Mouse (Mus musculus) limb, embryonic 15.5 days (tissue): ENCODE data around the gene Gm6034. TPM values are rescaled to one million over a fixed set of nuclear protein-coding genes. Genes with fewer than 3 reads are reported as not detected.
"Not testable (repeated sequence)": the region's sequence is repeated elsewhere in the genome, so short reads cannot be mapped to it uniquely, and the experiment has no call there.

Experiments
- ATAC-seq: fragments of 200-750 bp; cut with Nextera tagmentation; 2 replicates; pipeline ENCODE4 v1.8.0; 2017; ENCODE audit warnings: low read depth, moderate TSS enrichment; ENCODE audit not compliant: insufficient number of reproducible peaks, low FRiP score, low TSS enrichment
- H3K27ac ChIP-seq: fragments of 300-500 bp; sonication (generic); 2 replicates; pipeline ENCODE4 v1.5.1; 2015; ENCODE audit warnings: moderate library complexity, mild to moderate bottlenecking, inconsistent platforms
- H3K27me3 ChIP-seq: fragments of 300-500 bp; sonication (generic); 2 replicates; pipeline ENCODE4 v1.6.1; 2015; ENCODE audit warnings: inconsistent platforms
- H3K36me3 ChIP-seq: fragments of 300-500 bp; sonication (generic); 2 replicates; pipeline ENCODE4 v1.6.1; 2015; ENCODE audit warnings: inconsistent platforms
- H3K4me1 ChIP-seq: fragments of 300-500 bp; sonication (generic); 2 replicates; pipeline ENCODE4 v1.6.1; 2015; ENCODE audit warnings: inconsistent platforms
- H3K4me2 ChIP-seq: fragments of 300-500 bp; sonication (generic); 2 replicates; pipeline ENCODE4 v1.6.1; 2015; ENCODE audit warnings: mild to moderate bottlenecking, inconsistent platforms
- H3K4me3 ChIP-seq: fragments of 300-500 bp; sonication (generic); 2 replicates; pipeline ENCODE4 v1.5.1; 2015; ENCODE audit warnings: mild to moderate bottlenecking, inconsistent platforms
- H3K9ac ChIP-seq: fragments of 300-500 bp; sonication (generic); 2 replicates; pipeline ENCODE4 v1.6.1; 2015; ENCODE audit warnings: inconsistent platforms
- H3K9me3 ChIP-seq: fragments of 300-500 bp; sonication (generic); 2 replicates; pipeline ENCODE4 v1.6.1; 2016; ENCODE audit warnings: inconsistent platforms
- WGBS: fragments of 180-500 bp; shearing (Covaris S2); methylation state at CpG from one replicate; pipeline ENCODE4 v1.1.7; 2015; 5-methylcytosine and 5-hydroxymethylcytosine counted together
- polyA plus RNA-seq: library from polyadenylated mRNA; unstranded; fragments of >200 nt; fragmentation: Nextera tagmentation; extraction: Ambion mirVana; gene quantifications from 2 replicates; pipeline ENCODE4 v1.2.1, GENCODE M21; 2015

Gene Gm6034
- polyA plus RNA-seq, 1 experiment from 2014 or later, result not detected

- Histone ChIP-seq H3K9ac (no peak overlapping the region), H3K36me3 (peaks cover 3% of the 10 kb centered on the region; the same call in 1 of the 2 replicates), H3K4me3 (no peak overlapping the region), H3K27ac (no peak overlapping the region), H3K9me3 (no peaks in the 10 kb centered on the region), H3K4me2 (no peak overlapping the region), H3K27me3 (no peaks in the 10 kb centered on the region), H3K4me1 (0 out of 2 replicates have a peak, but pooled peaks cover 6% of the 10 kb centered on the region)
- ATAC-seq, result no peak
- 93% methylated on average over 6 of the region's 6 CpGs for WGBS
Observed at GRCm38 (mm10) chr17:36001966-36002365, 40.8 kb upstream of the Gm6034 start.

DNA sequence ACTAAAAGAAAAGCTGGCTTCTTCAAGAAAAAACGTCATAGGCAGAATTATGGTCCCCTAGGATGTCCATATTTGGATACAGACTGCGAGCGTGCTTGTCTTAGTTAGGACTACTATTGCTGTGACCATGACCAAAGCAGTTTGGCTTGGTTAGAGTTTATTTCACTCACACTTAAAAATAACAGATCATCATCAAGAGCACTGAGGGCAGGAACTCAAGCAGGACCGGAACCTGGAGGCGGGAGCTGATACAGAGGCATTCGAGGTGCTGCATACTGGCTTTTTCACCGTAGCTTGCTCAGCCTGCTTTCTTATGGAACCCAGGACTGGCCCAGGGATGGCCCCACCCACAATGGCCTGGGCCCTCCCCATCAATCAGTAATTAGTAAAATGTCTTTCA is 39.4 kb upstream of the Gm6034 start:
- Histone ChIP-seq H3K9me3 (no peaks in the 10 kb centered on the region), H3K4me1 (no peaks in the 10 kb centered on the region), H3K27me3 (no peaks in the 10 kb centered on the region), H3K27ac (no peak overlapping the region), H3K9ac (no peak overlapping the region), H3K4me2 (no peak overlapping the region), H3K4me3 (no peak overlapping the region), H3K36me3 (peaks cover 3% of the 10 kb centered on the region; the same call in 1 of the 2 replicates)
- ATAC-seq, result no peak
- 96% methylated on average over 7 of the region's 7 CpGs for WGBS

GRCm38 (mm10) chr17:36004409-36004808 is 38.4 kb upstream of the Gm6034 start:
- H3K36me3 ChIP-seq, H3K27ac ChIP-seq, ATAC-seq, H3K9me3 ChIP-seq, H3K4me1 ChIP-seq, H3K9ac ChIP-seq, H3K4me2 ChIP-seq, H3K27me3 ChIP-seq, H3K4me3 ChIP-seq: not testable (repeated sequence)
- WGBS, result 91% methylated on average over 7 of the region's 7 CpGs

DNA sequence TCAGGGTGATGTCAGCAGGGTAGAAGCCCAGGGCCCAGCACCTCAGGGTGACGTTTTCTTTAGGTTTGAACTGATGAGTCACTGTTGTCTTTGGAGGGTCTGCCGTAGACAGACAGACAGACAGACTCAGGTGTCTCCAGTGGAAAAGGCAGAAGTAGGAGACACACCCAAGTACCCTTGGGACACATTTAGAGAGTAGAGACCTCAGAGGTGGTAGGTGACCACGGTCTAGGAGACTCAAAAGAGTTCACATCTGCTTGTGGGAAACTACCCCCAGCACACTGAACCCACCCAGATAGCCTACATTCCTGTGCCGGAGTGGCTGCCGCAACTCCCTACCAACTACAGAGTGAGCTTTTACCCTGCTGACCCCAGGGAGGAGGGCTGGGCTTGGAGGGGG is 27.8 kb upstream of the Gm6034 start:
- no peaks in the 10 kb centered on the region for H3K27me3 ChIP-seq
- no peak overlapping the region for H3K9ac ChIP-seq
- H3K9me3 ChIP-seq, result no peaks in the 10 kb centered on the region
- H3K4me1 ChIP-seq, result no peaks in the 10 kb centered on the region
- H3K4me2 ChIP-seq, result no peak overlapping the region
- no peak overlapping the region for H3K4me3 ChIP-seq
- peaks cover 17% of the 10 kb centered on the region for H3K36me3 ChIP-seq
- no peak for ATAC-seq
- WGBS, result 90% methylated on average over 5 of the region's 5 CpGs
- no peak overlapping the region for H3K27ac ChIP-seq

GRCm38 (mm10) chr17:36017046-36017445 is 25.7 kb upstream of the Gm6034 start:
- Histone ChIP-seq H3K4me2 (no peak overlapping the region), H3K9ac (no peak overlapping the region), H3K4me3 (no peak overlapping the region), H3K27me3 (no peaks in the 10 kb centered on the region), H3K4me1 (no peaks in the 10 kb centered on the region), H3K27ac (no peak overlapping the region), H3K36me3 (peaks cover 17% of the 10 kb centered on the region), H3K9me3 (no peaks in the 10 kb centered on the region)
- no peak for ATAC-seq
- 87% methylated on average over 5 of the region's 5 CpGs for WGBS

GRCm38 (mm10) chr17:36018979-36019378 is 23.8 kb upstream of the Gm6034 start:
- Histone ChIP-seq H3K9ac (no peak overlapping the region), H3K4me1 (peaks cover 6% of the 10 kb centered on the region), H3K27me3 (no peaks in the 10 kb centered on the region), H3K4me3 (no peak overlapping the region), H3K9me3 (no peaks in the 10 kb centered on the region), H3K36me3 (peaks cover 17% of the 10 kb centered on the region), H3K4me2 (no peak overlapping the region), H3K27ac (no peak overlapping the region)
- ATAC-seq, result no peak
- WGBS, result 70% methylated on average over 2 of the region's 2 CpGs

DNA sequence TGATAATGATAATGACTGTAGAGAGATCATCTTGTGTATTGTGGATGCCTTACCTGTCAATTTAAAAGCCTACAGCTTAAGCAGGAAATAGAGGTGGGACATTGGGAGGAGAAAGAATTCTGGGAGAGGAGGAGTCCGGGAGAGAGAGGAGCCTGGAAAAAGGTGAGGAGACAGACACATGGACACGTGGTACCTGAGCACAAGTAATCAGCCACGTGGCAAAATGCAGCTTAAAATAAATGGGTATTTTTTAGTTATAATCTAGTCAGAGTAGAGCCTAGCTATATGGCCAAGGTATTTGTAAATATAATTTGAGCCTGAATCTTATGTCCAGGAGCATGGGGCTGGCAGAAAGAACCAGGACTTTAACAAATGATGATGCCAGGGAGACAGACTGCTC is 23.2 kb upstream of the Gm6034 start:
- no peak for ATAC-seq
- H3K27ac ChIP-seq, result no peak overlapping the region

GRCm38 (mm10) chr17:36020191-36021073 is 22.3 kb upstream of the Gm6034 start, which contains the start of gene H2-T24:
TSS of gene H2-T24 (minus strand) at chr17:36020560.
- no peaks in the 10 kb centered on the region for H3K27me3 ChIP-seq
- 37% methylated on average over 15 of the region's 15 CpGs for WGBS
- H3K4me1 ChIP-seq, result peaks cover 10% of the 10 kb centered on the region
- peaks cover 3% of the 10 kb centered on the region for H3K36me3 ChIP-seq
- H3K4me3 ChIP-seq, result peak within 1 kb of the TSS; percentile 10; the same call in 1 of the 2 replicates
- no peak within 1 kb of the TSS for H3K9ac ChIP-seq
- no peak for ATAC-seq
- peak within 1 kb of the TSS; percentile 33; the same call in 1 of the 2 replicates for H3K27ac ChIP-seq
- H3K9me3 ChIP-seq, result no peaks in the 10 kb centered on the region
- H3K4me2 ChIP-seq, result 0 out of 2 replicates have a peak within 1 kb of the TSS, but pooled peaks have one; percentile 19

More for the DNA sequence above, 23.2 kb upstream of the Gm6034 start:
- Histone ChIP-seq H3K9ac (no peak overlapping the region), H3K36me3 (peaks cover 12% of the 10 kb centered on the region), H3K9me3 (no peaks in the 10 kb centered on the region), H3K4me2 (no peak overlapping the region), H3K27me3 (no peaks in the 10 kb centered on the region), H3K4me3 (no peak overlapping the region), H3K4me1 (peaks cover 10% of the 10 kb centered on the region)
- 67% methylated on average over 3 of the region's 3 CpGs for WGBS

DNA sequence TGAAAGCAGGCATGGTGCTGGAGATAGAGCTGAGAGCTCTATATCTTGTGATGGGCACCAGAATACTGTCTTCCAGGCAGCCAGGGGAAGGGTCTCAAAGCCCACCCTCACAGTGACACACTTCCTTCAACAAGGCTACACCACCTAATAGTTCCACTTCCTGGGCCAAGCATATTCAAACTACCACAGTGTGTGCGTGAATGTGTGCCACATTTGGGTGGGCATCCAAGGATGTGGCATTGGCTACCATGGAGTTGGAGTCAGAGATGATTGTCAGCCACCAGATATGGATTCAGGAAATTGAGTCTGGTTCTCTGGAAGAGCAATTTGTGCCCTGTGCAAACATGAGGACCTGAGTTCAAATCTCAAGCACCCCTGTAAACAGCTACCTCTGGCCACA is 21.5 kb upstream of the Gm6034 start:
- ATAC-seq, result no peak
- Histone ChIP-seq H3K9ac (no peak overlapping the region), H3K4me1 (peaks cover 10% of the 10 kb centered on the region), H3K27me3 (no peaks in the 10 kb centered on the region), H3K36me3 (no peaks in the 10 kb centered on the region), H3K4me3 (no peak overlapping the region), H3K27ac (no peak overlapping the region), H3K9me3 (no peaks in the 10 kb centered on the region), H3K4me2 (no peak overlapping the region)
- WGBS, result 80% methylated on average over 1 of the region's 1 CpGs

DNA sequence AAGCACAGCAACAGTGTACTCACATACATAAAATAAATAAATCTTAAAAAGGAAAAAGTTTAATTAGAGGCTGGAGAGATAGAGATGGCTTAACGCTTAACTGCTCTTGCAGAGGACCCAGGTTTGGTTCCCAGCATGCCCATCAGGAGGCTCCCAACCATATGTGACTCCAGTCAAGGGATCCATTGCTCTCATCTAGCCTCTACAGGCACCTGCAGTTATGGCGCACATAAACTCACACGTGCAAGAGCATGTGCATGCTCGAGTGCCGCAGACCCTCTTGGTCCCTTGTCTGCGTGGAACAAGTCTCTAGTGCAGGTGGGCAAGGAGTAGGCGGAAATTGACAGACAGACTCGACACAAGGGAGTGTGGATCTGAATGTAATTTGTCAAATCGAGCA is 20.7 kb upstream of the Gm6034 start:
- H3K27ac ChIP-seq, result no peak overlapping the region
- no peak overlapping the region for H3K4me3 ChIP-seq
- no peaks in the 10 kb centered on the region for H3K27me3 ChIP-seq
- no peak overlapping the region for H3K9ac ChIP-seq
- H3K36me3 ChIP-seq, result no peaks in the 10 kb centered on the region
- H3K4me1 ChIP-seq, result peaks cover 10% of the 10 kb centered on the region
- 91% methylated on average over 9 of the region's 9 CpGs for WGBS
- H3K9me3 ChIP-seq, result no peaks in the 10 kb centered on the region
- no peak overlapping the region for H3K4me2 ChIP-seq
- no peak for ATAC-seq

DNA sequence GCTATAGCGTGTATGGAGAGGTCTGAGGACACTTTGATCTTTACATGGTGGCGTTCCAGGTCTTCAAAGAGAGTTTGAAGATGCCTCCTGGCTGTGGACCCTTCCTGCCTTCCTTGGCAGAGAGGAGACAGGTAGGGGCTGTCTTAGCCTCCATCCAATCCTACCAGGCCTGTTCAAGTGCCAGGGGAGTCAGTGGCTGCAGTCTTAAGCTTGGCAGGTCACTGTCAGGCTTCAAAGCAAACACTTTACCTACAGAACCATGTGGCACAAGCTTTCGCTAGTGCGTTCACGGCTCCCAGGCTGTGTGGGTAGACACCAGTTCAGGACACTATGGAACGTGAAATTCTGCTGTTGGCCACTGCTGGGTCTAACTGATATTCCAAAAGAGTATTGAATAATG is 19.8 kb upstream of the Gm6034 start:
- Histone ChIP-seq H3K9ac (no peak overlapping the region), H3K27me3 (no peaks in the 10 kb centered on the region), H3K4me2 (no peak overlapping the region), H3K27ac (no peak overlapping the region), H3K36me3 (no peaks in the 10 kb centered on the region), H3K9me3 (no peaks in the 10 kb centered on the region), H3K4me3 (no peak overlapping the region), H3K4me1 (peaks cover 10% of the 10 kb centered on the region)
- WGBS, result 87% methylated on average over 6 of the region's 6 CpGs
- ATAC-seq, result no peak
